In genomic region chr1:77589423-77589822, GRCm38 (mm10) we compare ENCODE assay signal across 16 mouse cellular contexts.
DNase-seq lines count a peak whose midpoint lies in the region; ATAC-seq and TF ChIP-seq lines count a peak whose summit lies in the region.
"Had no signal": no experiment of that assay in that cellular context is flagged by ENCODE, and none has a peak within 500 bp of the region (broad histone marks: within the 10 kb centered on the region; RNA-seq: fewer than 3 reads in every experiment).

No protein-coding gene starts in this region.

- no peak for DNase-seq in forebrain, postnatal 0 days
- no peak for DNase-seq in left cerebral cortex, adult 2 months (ENCODE audit: extremely low spot score in 1 of 2, low spot score in 2 of 2)
- no peak for DNase-seq in left cerebral cortex, adult 18-20 months (ENCODE audit: low spot score in 2 of 2)
- DNase-seq in ES-E14 (ENCODE audit: low read depth, low spot score) (peak; percentile 11), adipocyte (ENCODE audit: low spot score) (no peak)
- peak; percentile 40 for DNase-seq in embryo, embryonic 11 days
- DNase-seq in right cerebral cortex, adult 18-20 months = no peak
- DNase-seq: adrenal gland, adult 2 months; cerebellum, adult 9-11 months; heart, postnatal 36 days; kidney, postnatal 14 days; lung, adult 18-20 months; right cerebral cortex, postnatal 14 days; thymus, adult 2 months had no signal

- peak; percentile 43 for TF ChIP-seq CTCF in forebrain, postnatal 0 days (IDR thresholded peaks at IDR 0.05; ENCODE audit: low read depth)
- TF ChIP-seq CTCF in left cerebral cortex, adult 2 months (IDR thresholded peaks at IDR 0.05) = peak; percentile 59

- no peaks in the 10 kb centered on the region for H3K4me1 ChIP-seq in forebrain, postnatal 0 days (ENCODE audit: insufficient read depth)
- peaks cover 8% of the 10 kb centered on the region; the same call in 1 of the 2 replicates for H3K4me1 ChIP-seq in forebrain, embryonic 16.5 days (replicated peaks; ENCODE audit: control insufficient read depth, insufficient read depth, low read length)
- H3K4me1 ChIP-seq in ES-E14 (ENCODE audit: control insufficient read depth in 2 of 2, insufficient read depth in 2 of 2, low read length in 2 of 2, poor library complexity in 1 of 2) = no peaks in the 10 kb centered on the region
- H3K4me1 ChIP-seq: neural tube, embryonic 15.5 days had no signal

- H3K9me3 ChIP-seq in forebrain, postnatal 0 days (ENCODE audit: low read length) = no peaks in the 10 kb centered on the region
- H3K9me3 ChIP-seq in forebrain, embryonic 16.5 days (ENCODE audit: control insufficient read depth, low read length) = no peaks in the 10 kb centered on the region
- H3K9me3 ChIP-seq in ES-E14 (ENCODE audit: control insufficient read depth, insufficient read depth, low read depth, low read length) = no peaks in the 10 kb centered on the region
- H3K9me3 ChIP-seq: neural tube, embryonic 15.5 days had no signal

- H3K9ac ChIP-seq in forebrain, postnatal 0 days = no peak overlapping the region
- H3K9ac ChIP-seq in forebrain, embryonic 16.5 days (replicated peaks; ENCODE audit: low read depth, low read length) = no peak overlapping the region
- no peak overlapping the region for H3K9ac ChIP-seq in ES-E14 (ENCODE audit: insufficient read depth, low read depth, low read length, poor library complexity, severe bottlenecking)
- H3K9ac ChIP-seq: neural tube, embryonic 15.5 days had no signal

- no peak overlapping the region for H3K4me2 ChIP-seq in forebrain, postnatal 0 days (ENCODE audit: low read depth)
- no peak overlapping the region for H3K4me2 ChIP-seq in forebrain, embryonic 16.5 days (ENCODE audit: low read length)
- H3K4me2 ChIP-seq: neural tube, embryonic 15.5 days had no signal

- in situ Hi-C loops in ES-E14 (cut with MboI; ENCODE audit: low sequenced_read_pairs in 2 of 2, unreplicated experiment in 2 of 2) = no loop called here

- H3K36me3 ChIP-seq in forebrain, postnatal 0 days (ENCODE audit: insufficient read depth) = no peaks in the 10 kb centered on the region
- no peaks in the 10 kb centered on the region for H3K36me3 ChIP-seq in forebrain, embryonic 16.5 days (ENCODE audit: control insufficient read depth, insufficient read depth)
- H3K36me3 ChIP-seq in ES-E14 (ENCODE audit: control insufficient read depth, insufficient read depth, low read length, poor library complexity, severe bottlenecking) = no peaks in the 10 kb centered on the region
- H3K36me3 ChIP-seq: neural tube, embryonic 15.5 days had no signal

- no peaks in the 10 kb centered on the region for H3K27me3 ChIP-seq in forebrain, postnatal 0 days (ENCODE audit: insufficient read depth, low read length)
- H3K27me3 ChIP-seq in forebrain, embryonic 16.5 days (replicated peaks; ENCODE audit: control insufficient read depth, insufficient read depth, low read length) = no peaks in the 10 kb centered on the region
- H3K27me3 ChIP-seq: neural tube, embryonic 15.5 days had no signal

- 91% methylated on average over 3 of the region's 3 CpGs for WGBS in forebrain, postnatal 0 days
- 94% methylated on average over 3 of the region's 3 CpGs for WGBS in forebrain, embryonic 16.5 days

- ATAC-seq in forebrain, postnatal 0 days = no peak
- ATAC-seq in forebrain, embryonic 16.5 days = no peak

- intact Hi-C loops in left cerebral cortex, adult 2 months (cut with DNase I) = loop anchor here (5.0 to 10.0 kb wide), 2 partner anchors 67 to 1935 kb away; no protein-coding TSS in a partner anchor

- H3K4me3 ChIP-seq in forebrain, postnatal 0 days (ENCODE audit: low read depth, low read length) = no peak overlapping the region
- H3K4me3 ChIP-seq in forebrain, embryonic 16.5 days (replicated peaks; ENCODE audit: low read length) = no peak overlapping the region
- no peak overlapping the region for H3K4me3 ChIP-seq in left cerebral cortex, adult 2 months
- no peak overlapping the region for H3K4me3 ChIP-seq in ES-E14 (ENCODE audit: insufficient read depth in 1 of 2, low read depth in 1 of 2, low read length in 2 of 2, poor library complexity in 1 of 2, severe bottlenecking in 1 of 2)
- H3K4me3 ChIP-seq: neural tube, embryonic 15.5 days had no signal

- no peak overlapping the region for H3K27ac ChIP-seq in forebrain, postnatal 0 days (ENCODE audit: low read depth, low read length)
- no peak overlapping the region for H3K27ac ChIP-seq in forebrain, embryonic 16.5 days (ENCODE audit: low read length)
- H3K27ac ChIP-seq in left cerebral cortex, adult 2 months = no peak overlapping the region
- H3K27ac ChIP-seq in ES-E14 (ENCODE audit: insufficient read depth, low read depth, low read length, poor library complexity, severe bottlenecking) = no peak overlapping the region
- H3K27ac ChIP-seq: neural tube, embryonic 15.5 days had no signal

TF ChIP-seq in ES-E14, 5 proteins besides CTCF, POLR2A, EP300 and RAD21:
- no peak for TF ChIP-seq CHD2 (IDR thresholded peaks at IDR 0.05; ENCODE audit: low read depth, low read length)
- no peak for TF ChIP-seq ZNF384 (IDR thresholded peaks at IDR 0.05; ENCODE audit: low read depth, low read length)
- no peak for TF ChIP-seq ZC3H11A (IDR thresholded peaks at IDR 0.05; ENCODE audit: borderline replicate concordance, low read depth, low read length)
- TF ChIP-seq MAFK (IDR thresholded peaks at IDR 0.05; ENCODE audit: insufficient read depth, low read depth, low read length) = no peak

Comparison
In these comparisons a context has a peak if more than half of its experiments do, and no peak if none do; other contexts are left out.
1. DNase-seq: peak in ES-E14 (single experiment) and embryo, embryonic 11 days (single experiment); none in forebrain, postnatal 0 days (single experiment), left cerebral cortex, adult 2 months (0 of 2), left cerebral cortex, adult 18-20 months (0 of 2), right cerebral cortex, adult 18-20 months (single experiment) and adipocyte (single experiment).